21 mouse cellular contexts compared by ENCODE assay signal in genomic region chr14:79711301-79711700, GRCm38 (mm10). TPM values are rescaled to one million over a fixed set of nuclear protein-coding genes. Genes with fewer than 3 reads are reported as not detected.
"Had no signal": no experiment of that assay in that cellular context is flagged by ENCODE, and none has a peak within 500 bp of the region (broad histone marks: within the 10 kb centered on the region; RNA-seq: fewer than 3 reads in every experiment).

No protein-coding gene starts in this region.

- H3K4me1 ChIP-seq: midbrain, embryonic 10.5 days; midbrain, embryonic 12.5 days; neural tube, embryonic 15.5 days; stomach, embryonic 15.5 days had no signal

- H3K9me3 ChIP-seq: midbrain, embryonic 10.5 days; midbrain, embryonic 12.5 days; neural tube, embryonic 13.5 days; neural tube, embryonic 15.5 days; stomach, embryonic 15.5 days had no signal

- ATAC-seq: midbrain, embryonic 16.5 days had no signal

- H3K27me3 ChIP-seq: midbrain, embryonic 12.5 days; neural tube, embryonic 13.5 days; neural tube, embryonic 15.5 days; stomach, embryonic 15.5 days had no signal

- DNase-seq: lung, adult 18-20 months; lung, embryonic 14.5 days; lung, postnatal 10 days; lung, postnatal 4 days; midbrain, embryonic 14.5 days; right cerebral cortex, postnatal 14 days; thymus, adult 2 months; thymus, postnatal 25 days; thymus, postnatal 4 days had no signal

- H3K4me3 ChIP-seq: midbrain, embryonic 10.5 days; midbrain, embryonic 12.5 days; myocyte; neural tube, embryonic 13.5 days; neural tube, embryonic 15.5 days; stomach, embryonic 15.5 days had no signal

- H3K27ac ChIP-seq: midbrain, embryonic 10.5 days; midbrain, embryonic 12.5 days; neural tube, embryonic 13.5 days; neural tube, embryonic 15.5 days; stomach, embryonic 15.5 days; stomach, postnatal 0 days had no signal

- H3K4me2 ChIP-seq: lung, embryonic 14.5 days; midbrain, embryonic 12.5 days; neural tube, embryonic 13.5 days; neural tube, embryonic 15.5 days; stomach, embryonic 15.5 days had no signal

- H3K9ac ChIP-seq: lung, embryonic 14.5 days; midbrain, embryonic 12.5 days; neural tube, embryonic 13.5 days; neural tube, embryonic 15.5 days; stomach, embryonic 15.5 days had no signal

- H3K36me3 ChIP-seq: midbrain, embryonic 10.5 days; midbrain, embryonic 12.5 days; neural tube, embryonic 13.5 days; neural tube, embryonic 15.5 days; stomach, embryonic 15.5 days had no signal

RNA-seq across cellular contexts. Expression of gene Cnmd, which starts 49.3 kb away (rescaled TPM):
- total RNA-seq: megakaryocyte-erythroid progenitor cell, adult 5-6 weeks had no signal
- polyA plus RNA-seq: myocyte; spleen, adult 2 months had no signal

RNA-seq across cellular contexts. Expression of gene Pcdh8, which starts 59.8 kb away (rescaled TPM):
- total RNA-seq: megakaryocyte, adult 5-6 weeks; megakaryocyte-erythroid progenitor cell, adult 5-6 weeks had no signal
- polyA plus RNA-seq: lung, embryonic 16.5 days; spleen, adult 2 months had no signal
